Mouse (Mus musculus) liver, embryonic 16.5 days (tissue): ENCODE measurements around the gene Tmem116. TPM values are rescaled to one million over a fixed set of nuclear protein-coding genes. Genes with fewer than 3 reads are reported as not detected.
A peak's percentile ranks its signal among the peaks of the same experiment; 100 is the strongest.

ENCODE experiments used
- ATAC-seq: fragments of 200-750 bp; cut with Nextera tagmentation; 2 replicates; pipeline ENCODE4 v1.8.0; 2017; ENCODE audit warnings: low read depth, mild to moderate bottlenecking, moderate number of reproducible peaks, moderate library complexity
- H3K27ac ChIP-seq: fragments of 300-500 bp; sonication (generic); 2 replicates; pipeline ENCODE4 v1.5.1; 2014; ENCODE audit warnings: mild to moderate bottlenecking, low read length
- H3K27me3 ChIP-seq: fragments of 300-500 bp; sonication (generic); 2 replicates; pipeline ENCODE4 v1.6.1; 2014; ENCODE audit warnings: low read depth, low read length, mixed read lengths; ENCODE audit not compliant: control insufficient read depth, insufficient read depth
- H3K36me3 ChIP-seq: fragments of 300-500 bp; sonication (generic); 2 replicates; pipeline ENCODE4 v1.6.1; 2014; ENCODE audit warnings: mild to moderate bottlenecking; ENCODE audit not compliant: control insufficient read depth, insufficient read depth
- H3K4me1 ChIP-seq: fragments of 300-500 bp; sonication (generic); 2 replicates; pipeline ENCODE4 v1.6.1; 2014; ENCODE audit warnings: low read depth, low read length, mixed read lengths; ENCODE audit not compliant: control insufficient read depth
- H3K4me2 ChIP-seq: fragments of 300-500 bp; sonication (generic); 2 replicates; pipeline ENCODE4 v1.6.1; 2014; ENCODE audit warnings: low read depth, low read length, mixed read lengths
- H3K4me3 ChIP-seq: fragments of 300-500 bp; sonication (generic); 2 replicates; pipeline ENCODE4 v1.5.1; 2014; ENCODE audit warnings: low read depth, mild to moderate bottlenecking, low read length
- H3K9ac ChIP-seq: fragments of 300-500 bp; sonication (generic); 2 replicates; pipeline ENCODE4 v1.6.1; 2014; ENCODE audit warnings: low read depth, low read length
- H3K9me3 ChIP-seq: fragments of 300-500 bp; sonication (generic); replicated peaks from 2 replicates; pipeline ENCODE4 v1.6.1; 2016; ENCODE audit warnings: low read length; ENCODE audit not compliant: control insufficient read depth
- WGBS: fragments of 180-500 bp; shearing (Covaris S2); extraction: QIAGEN DNeasy Blood & Tissue Kit; methylation state at CpG from one replicate; pipeline ENCODE4 v1.1.7; 2014; ENCODE audit not compliant: insufficient replicate concordance; 5-methylcytosine and 5-hydroxymethylcytosine counted together
- polyA plus RNA-seq: library from polyadenylated mRNA; unstranded; fragments of >200 nt; fragmentation: Nextera tagmentation; extraction: Ambion mirVana; gene quantifications from 2 replicates; pipeline ENCODE4 v1.2.1, GENCODE M21; 2015

Gene Tmem116
- 0.98 and 1.2 TPM in 2 replicates for polyA plus RNA-seq

DNA sequence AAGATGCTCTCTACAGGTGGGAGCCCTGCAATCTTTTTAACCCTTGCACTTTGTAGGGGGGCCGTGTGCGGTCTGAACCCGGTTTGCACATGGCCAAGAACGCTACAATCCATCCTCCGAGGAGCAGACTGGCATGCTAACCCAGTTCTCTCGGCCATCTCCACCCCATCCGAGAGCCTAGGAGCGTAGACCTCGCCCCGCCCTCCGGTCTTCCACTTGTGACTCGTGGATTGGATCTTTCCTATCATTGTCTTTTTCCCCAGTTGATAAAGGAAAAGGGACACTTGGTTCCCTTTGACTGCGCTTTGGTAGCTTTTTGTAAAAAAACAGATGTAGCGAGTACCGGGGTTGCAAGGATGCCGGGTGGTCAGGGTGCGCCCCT, at the start of gene Tmem116:
TSS of gene Tmem116 (plus strand) at position 250 of the 382 bp plus-strand sequence.
- H3K4me1 ChIP-seq: peaks cover 34% of the 10 kb centered on the region
- H3K4me2 ChIP-seq: peak within 1 kb of the TSS; percentile 96
- H3K9ac ChIP-seq: peak within 1 kb of the TSS; percentile 97
- ATAC-seq: peak; percentile 43
- H3K4me3 ChIP-seq: peak within 1 kb of the TSS; percentile 93
- peak within 1 kb of the TSS; percentile 92 for H3K27ac ChIP-seq
- H3K36me3 ChIP-seq: peaks cover 14% of the 10 kb centered on the region
- H3K27me3 ChIP-seq: no peaks in the 10 kb centered on the region
- no peaks in the 10 kb centered on the region for H3K9me3 ChIP-seq
- WGBS: under 1% methylated on average over 17 of the region's 17 CpGs

DNA sequence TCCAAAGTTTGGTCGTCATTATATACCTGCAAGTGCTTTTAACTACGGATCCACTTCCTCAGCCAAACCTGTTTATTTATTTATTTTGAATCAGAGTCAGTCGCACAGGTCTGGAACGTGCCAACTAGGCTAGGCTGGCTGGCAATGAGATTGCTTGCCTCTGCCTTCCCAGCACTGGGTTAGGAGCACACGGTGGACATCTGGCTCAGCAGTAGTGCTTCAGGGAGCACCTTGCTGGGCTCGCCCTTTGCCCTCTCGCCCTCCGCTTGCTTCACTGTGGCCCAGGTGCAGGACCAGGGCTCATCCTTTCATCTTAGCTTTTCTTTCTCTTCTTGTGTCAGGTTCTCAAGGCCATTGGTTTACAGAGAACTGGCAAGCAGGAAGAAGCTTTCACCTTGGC, 43.8 kb upstream of the Tmem116 start:
- H3K4me3 ChIP-seq: no peak overlapping the region
- H3K27me3 ChIP-seq: no peaks in the 10 kb centered on the region
- 80% methylated on average over 8 of the region's 8 CpGs for WGBS
- H3K9ac ChIP-seq: no peak overlapping the region
- no peaks in the 10 kb centered on the region for H3K4me1 ChIP-seq
- H3K4me2 ChIP-seq: no peak overlapping the region
- peaks cover 10% of the 10 kb centered on the region for H3K36me3 ChIP-seq
- no peak for ATAC-seq
- no peak overlapping the region for H3K27ac ChIP-seq
- H3K9me3 ChIP-seq: no peaks in the 10 kb centered on the region

DNA sequence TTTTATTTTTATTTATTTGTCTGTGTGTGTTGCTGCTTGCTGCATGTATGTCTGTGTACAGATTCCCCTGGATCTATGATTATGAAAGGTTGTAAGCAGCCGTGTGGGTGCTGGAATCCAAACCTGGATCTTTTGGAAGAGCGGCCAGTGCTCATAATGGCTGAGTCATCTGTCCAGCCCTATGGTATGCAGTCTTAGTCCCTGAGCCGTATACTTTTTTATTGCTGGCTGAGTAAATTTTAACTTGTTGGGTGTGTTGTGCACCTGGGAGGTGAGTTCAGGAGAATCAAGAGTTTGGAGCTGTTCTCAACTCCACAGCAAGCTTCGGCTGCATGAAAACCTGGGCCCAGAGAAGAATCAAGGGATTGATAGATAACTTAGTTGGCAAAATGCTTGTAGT, 40.7 kb upstream of the Tmem116 start:
- WGBS: 83% methylated on average over 4 of the region's 4 CpGs
- no peak for ATAC-seq
- H3K36me3 ChIP-seq: peaks cover 34% of the 10 kb centered on the region

DNA sequence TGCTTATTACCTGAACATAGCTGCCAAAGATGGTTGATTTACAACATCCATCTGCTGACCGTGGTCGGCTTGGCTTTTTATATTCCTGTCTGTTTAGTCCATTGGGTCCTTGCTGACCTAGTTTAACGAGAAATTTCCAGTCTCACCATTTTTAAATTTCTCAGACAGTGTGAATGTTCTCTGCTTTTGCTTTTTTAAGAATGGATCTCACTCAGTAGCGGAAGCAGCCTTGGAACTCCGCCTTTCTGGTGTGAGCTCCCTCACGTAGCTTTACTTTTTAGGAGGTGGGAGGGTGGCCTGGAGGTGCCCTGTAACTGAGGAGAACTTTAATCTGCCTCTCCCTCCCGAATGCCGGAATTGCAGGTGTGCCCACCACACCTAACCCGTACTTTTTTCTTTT, 31.0 kb upstream of the Tmem116 start:
- Histone ChIP-seq H3K27me3 (no peaks in the 10 kb centered on the region), H3K27ac (no peak overlapping the region), H3K4me2 (no peak overlapping the region), H3K36me3 (peaks cover 73% of the 10 kb centered on the region), H3K4me3 (no peak overlapping the region), H3K9ac (no peak overlapping the region), H3K9me3 (no peaks in the 10 kb centered on the region), H3K4me1 (no peaks in the 10 kb centered on the region)
- ATAC-seq: no peak
- WGBS: 85% methylated on average over 9 of the region's 9 CpGs

More for the DNA sequence above, 40.7 kb upstream of the Tmem116 start:
- no peaks in the 10 kb centered on the region for H3K9me3 ChIP-seq
- no peak overlapping the region for H3K4me3 ChIP-seq
- H3K9ac ChIP-seq: no peak overlapping the region
- H3K27me3 ChIP-seq: no peaks in the 10 kb centered on the region
- no peaks in the 10 kb centered on the region for H3K4me1 ChIP-seq
- H3K27ac ChIP-seq: no peak overlapping the region
- no peak overlapping the region for H3K4me2 ChIP-seq

DNA sequence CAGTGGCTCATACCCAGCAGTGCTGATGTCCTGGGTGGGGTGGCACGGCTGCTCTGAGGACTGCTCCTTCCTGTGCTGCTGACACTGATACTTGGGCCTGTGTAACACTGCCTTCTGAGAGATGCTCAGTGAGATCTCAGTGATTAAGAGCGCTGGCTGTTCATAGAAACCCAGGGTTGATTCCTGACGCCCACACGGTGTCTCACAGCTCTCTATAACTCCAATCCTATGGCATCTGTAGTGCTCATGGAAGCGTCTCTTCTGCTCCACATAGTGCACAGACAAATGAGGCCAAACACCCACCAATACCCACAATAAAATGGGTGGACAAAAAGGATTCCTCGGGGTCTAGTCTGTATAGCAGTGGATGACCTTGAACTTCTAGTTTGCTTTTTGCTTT, 28.9 kb upstream of the Tmem116 start:
- Histone ChIP-seq H3K27ac (no peak overlapping the region), H3K4me1 (no peaks in the 10 kb centered on the region), H3K36me3 (peaks cover 78% of the 10 kb centered on the region), H3K4me3 (no peak overlapping the region), H3K9me3 (no peaks in the 10 kb centered on the region), H3K4me2 (no peak overlapping the region), H3K27me3 (no peaks in the 10 kb centered on the region), H3K9ac (no peak overlapping the region)
- 81% methylated on average over 6 of the region's 6 CpGs for whole genome bisulfite sequencing
- no peak for ATAC-seq

DNA sequence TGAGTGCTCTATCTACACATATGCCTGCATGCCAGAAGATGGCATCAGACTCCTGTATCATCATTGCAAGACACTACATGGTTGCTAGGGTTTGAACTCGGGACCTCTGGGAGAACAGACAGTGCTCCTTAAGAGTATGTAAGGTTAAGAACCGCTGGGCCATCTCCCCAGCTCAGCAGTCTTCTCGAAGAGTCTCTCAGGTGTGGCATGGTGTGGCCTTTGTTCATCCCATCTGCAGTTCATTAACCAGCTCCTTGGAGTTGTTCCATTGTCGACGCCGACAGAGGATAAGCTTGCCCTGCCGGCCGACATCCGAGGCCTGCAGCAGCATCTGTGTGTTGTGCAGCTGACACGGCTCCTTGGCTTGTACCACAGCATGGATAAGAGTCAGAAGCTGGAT, 28.4 kb upstream of the Tmem116 start:
- 86% methylated on average over 10 of the region's 10 CpGs for WGBS
- Histone ChIP-seq H3K4me2 (no peak overlapping the region), H3K9ac (no peak overlapping the region), H3K4me1 (no peaks in the 10 kb centered on the region), H3K36me3 (peaks cover 78% of the 10 kb centered on the region), H3K27me3 (no peaks in the 10 kb centered on the region), H3K27ac (no peak overlapping the region), H3K9me3 (no peaks in the 10 kb centered on the region), H3K4me3 (no peak overlapping the region)
- ATAC-seq: no peak

DNA sequence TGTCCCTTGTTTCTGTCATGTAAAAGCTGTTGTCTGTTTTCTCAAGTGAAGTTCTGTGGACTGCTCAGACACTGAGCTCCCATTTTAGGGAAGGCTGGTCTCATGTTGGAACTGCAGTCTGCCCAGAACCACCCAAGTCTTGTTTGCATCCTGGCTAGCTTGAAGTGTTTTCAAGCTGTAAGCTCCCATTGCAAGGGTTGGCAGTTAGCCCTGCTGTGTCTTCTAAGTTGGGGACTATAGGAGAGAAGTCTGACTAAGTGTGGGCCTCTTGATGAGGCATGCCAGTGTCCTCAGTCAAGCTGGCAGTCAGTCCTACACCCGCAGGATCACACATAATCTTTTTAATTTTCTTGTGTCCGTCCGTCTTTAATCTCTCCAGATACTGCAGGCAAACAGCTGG, 22.7 kb upstream of the Tmem116 start:
- Histone ChIP-seq H3K4me2 (no peak overlapping the region), H3K9me3 (no peaks in the 10 kb centered on the region), H3K9ac (no peak overlapping the region), H3K4me1 (no peaks in the 10 kb centered on the region), H3K27me3 (no peaks in the 10 kb centered on the region), H3K4me3 (no peak overlapping the region), H3K27ac (no peak overlapping the region), H3K36me3 (peaks cover 79% of the 10 kb centered on the region)
- ATAC-seq: no peak
- WGBS: 89% methylated on average over 3 of the region's 3 CpGs

DNA sequence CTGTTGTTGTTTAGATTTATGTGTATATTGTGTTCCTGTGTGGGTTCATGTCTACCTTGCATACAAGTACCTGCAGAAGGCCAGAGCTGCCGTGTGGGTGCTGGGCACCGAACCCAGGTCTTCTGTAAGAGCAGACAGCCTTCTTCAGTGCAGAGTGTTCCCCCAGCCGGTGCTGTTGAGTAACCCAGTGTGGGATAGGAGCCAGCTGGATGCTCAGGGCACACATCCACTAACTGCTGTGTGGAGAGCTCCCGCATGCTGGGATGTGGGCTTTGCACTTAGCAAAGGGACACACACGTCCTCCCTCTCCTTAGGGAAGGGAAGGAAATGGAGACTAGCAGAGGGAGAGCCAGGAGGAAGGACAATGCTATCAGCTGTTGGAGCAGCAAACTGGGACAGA, 13.6 kb upstream of the Tmem116 start:
- H3K27ac ChIP-seq: no peak overlapping the region

DNA sequence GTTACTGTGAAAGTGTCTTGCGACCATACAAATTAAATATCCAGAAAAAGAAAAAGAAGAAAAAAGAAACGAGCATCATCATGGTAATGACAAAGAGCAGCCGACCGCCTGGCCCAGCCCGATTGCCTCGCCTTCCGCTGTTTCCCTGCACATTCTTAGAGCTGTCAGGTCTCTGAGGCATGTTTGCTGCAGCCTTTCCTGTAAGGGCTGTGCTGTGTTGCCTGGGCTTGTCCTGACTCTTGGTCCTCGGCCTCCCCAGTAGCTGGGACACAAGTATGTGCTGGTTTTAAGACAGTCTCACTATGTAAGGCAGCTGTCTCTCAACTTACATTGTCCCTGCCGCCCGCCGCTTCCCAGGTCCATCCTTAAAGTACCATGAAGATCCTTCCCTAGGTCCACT, 12.9 kb upstream of the Tmem116 start:
- peaks cover 66% of the 10 kb centered on the region for H3K36me3 ChIP-seq
- 82% methylated on average over 11 of the region's 11 CpGs for WGBS

More for the DNA sequence above, 13.6 kb upstream of the Tmem116 start:
- peaks cover 66% of the 10 kb centered on the region for H3K36me3 ChIP-seq
- WGBS: 76% methylated on average over 5 of the region's 5 CpGs
- H3K4me2 ChIP-seq: no peak overlapping the region
- no peaks in the 10 kb centered on the region for H3K9me3 ChIP-seq
- no peaks in the 10 kb centered on the region for H3K27me3 ChIP-seq
- ATAC-seq: 0 out of 2 replicates have a peak, but pooled peaks have one; percentile 37
- no peaks in the 10 kb centered on the region for H3K4me1 ChIP-seq
- no peak overlapping the region for H3K4me3 ChIP-seq
- no peak overlapping the region for H3K9ac ChIP-seq

More for the DNA sequence above, 12.9 kb upstream of the Tmem116 start:
- Histone ChIP-seq H3K27ac (no peak overlapping the region), H3K9ac (no peak overlapping the region), H3K4me1 (no peaks in the 10 kb centered on the region), H3K9me3 (no peaks in the 10 kb centered on the region), H3K4me3 (no peak overlapping the region), H3K4me2 (no peak overlapping the region), H3K27me3 (no peaks in the 10 kb centered on the region)
- ATAC-seq: no peak
